Mouse (Mus musculus) c-Kit-positive CD71-negative TER-119-negative erythroid progenitor cells, embryonic 14.5 days (primary cell): ENCODE results near the gene Slfn8.
"Not testable (repeated sequence)": the region's sequence is repeated elsewhere in the genome, so short reads cannot be mapped to it uniquely, and the experiment has no call there.

Experiments
- DNase-seq: peaks from one replicate; pipeline ENCODE4 v3.0.0-alpha.2; 2013; ENCODE audit warnings: low read depth

Gene Slfn8

DNA sequence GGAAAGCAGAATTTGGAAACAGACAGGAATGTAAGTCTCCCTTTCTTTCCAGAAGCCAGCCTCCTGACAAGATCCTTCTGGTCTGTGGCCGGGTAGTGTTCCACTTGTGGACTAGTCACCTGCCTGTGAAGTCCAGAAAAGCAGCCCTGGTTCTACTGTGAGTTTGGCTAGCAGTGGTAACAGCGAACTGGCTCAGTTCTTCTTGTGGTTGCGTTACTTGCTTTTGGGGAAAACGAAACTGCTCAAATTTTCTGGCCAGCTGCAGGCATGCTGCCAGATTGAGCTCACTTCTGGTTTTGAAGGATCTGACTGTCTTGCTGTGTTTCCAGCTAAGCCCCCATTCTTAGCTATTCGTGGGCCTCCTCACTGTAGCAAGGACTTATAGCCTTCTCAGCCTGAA, at the start of gene Slfn8:
Slfn8 (minus strand) TSS at position 190 of the 400 bp plus-strand sequence.
- peak; percentile 37 for DNase-seq

DNA sequence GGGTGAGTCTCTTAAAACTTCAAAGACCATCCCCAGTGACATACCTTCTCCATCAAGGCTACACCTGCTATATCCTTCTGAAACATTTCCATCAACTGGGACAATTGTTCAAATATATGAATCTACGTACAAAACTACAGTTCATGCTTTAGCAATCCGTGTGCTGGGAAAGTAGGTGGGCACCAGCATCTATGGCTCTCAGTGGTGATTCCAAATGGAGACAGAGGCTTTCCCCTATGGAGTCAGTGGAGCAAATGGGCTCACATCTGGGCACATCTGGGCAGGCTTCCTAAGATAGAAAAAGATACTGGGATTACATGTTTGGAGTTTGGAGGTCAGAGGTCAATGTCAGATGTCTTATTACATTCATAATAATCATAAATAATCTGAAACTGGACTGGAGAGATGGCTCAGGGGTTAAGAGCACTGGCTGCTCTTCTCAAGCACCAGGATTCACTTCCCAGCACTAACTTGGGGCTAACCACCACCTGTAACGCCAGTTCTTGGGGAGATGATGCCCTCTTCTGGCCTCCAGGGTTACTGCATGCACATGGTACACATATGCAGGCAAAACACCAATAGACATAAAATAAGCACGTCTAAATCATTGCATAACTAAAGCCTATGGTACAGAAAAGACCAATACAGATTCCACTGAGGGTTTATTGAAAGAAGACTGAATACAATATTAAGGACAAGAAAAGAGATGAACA, 47.5 kb upstream of the Slfn8 start:
- no peak for DNase-seq

DNA sequence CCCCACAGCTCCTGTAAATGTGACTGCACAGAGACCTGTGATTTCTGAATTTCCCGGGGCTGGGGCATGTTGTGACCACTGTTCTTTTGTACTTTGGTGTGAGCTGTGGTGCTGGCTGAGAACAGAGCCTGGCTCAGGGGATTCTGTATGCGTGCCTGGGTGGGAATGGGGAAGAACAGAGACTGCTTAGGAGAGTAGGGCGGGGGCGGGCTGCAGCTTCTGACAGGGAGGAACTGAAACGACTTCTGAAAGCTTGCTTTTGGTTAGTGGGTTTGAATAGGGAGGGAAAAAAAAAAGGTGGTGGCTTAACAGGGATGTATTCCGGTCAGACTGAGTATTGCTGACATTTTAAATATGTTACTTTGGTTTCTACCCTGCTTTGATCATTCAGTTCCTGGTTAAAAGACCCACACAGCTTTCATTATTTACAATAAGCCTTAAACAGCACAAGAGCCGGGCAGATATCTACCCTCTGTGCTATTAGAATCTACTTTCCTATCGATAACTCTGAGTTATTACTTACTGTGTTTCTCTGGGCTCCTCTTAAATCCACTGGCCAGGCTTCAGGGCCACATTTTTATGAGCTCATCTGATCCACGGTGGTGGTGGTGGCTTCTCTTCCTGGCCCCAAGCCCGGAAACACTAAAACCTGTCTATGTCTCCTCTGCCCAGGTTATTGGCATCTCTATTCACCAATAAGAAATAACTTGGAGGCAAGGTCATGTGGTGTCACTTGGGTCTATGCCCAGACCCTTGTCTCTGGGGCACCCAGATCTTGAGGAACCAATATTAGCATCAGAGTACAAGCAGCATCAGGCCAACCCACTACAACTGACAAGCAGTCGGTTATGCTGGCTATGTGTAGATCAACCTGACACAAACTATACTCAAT, 46.3 kb upstream of the Slfn8 start:
- no peak for DNase-seq

DNA sequence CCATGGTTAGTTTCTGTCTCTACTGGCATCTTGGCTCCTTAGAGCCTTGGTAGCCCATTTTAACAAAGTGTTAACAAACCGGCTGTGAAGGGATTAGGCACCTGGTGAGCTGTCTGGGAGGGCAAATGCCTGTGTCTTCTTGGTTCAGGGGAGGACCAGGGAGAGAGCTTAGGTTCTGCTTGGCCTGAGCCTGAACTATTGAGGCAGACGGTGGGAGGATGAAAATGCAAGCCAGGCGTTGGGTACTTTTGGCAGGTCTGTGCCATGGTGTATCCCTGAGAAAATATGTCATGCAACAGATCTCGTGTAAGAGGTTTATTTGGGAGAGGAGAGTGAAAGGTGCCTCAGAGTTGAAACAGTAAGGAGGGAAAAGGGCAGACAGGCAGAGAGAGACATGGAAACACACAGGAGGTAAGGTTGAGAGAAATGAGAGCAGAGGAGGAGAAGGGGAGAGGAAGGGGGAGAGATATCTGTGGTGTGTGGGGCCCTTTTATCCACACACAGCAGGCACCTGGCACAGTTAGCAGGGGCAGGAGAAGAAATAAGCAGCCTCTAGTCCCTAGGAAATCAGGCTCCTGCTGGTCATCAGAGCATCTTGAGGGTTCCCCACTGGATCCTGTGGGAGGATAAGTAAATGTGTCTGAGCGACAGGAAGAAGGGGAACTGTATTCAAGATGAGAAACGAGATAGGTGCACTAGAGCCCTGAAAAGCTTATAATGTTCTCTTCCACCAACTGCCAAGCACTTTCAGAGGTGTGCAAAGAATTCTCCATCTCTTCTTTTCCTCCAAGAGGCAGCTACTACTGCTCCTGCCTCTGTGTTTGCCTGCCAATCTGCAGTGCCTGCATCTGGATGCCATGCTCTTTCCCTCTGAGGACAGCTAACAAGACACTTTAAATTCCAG, 45.1 kb upstream of the Slfn8 start:
- DNase-seq, result no peak

DNA sequence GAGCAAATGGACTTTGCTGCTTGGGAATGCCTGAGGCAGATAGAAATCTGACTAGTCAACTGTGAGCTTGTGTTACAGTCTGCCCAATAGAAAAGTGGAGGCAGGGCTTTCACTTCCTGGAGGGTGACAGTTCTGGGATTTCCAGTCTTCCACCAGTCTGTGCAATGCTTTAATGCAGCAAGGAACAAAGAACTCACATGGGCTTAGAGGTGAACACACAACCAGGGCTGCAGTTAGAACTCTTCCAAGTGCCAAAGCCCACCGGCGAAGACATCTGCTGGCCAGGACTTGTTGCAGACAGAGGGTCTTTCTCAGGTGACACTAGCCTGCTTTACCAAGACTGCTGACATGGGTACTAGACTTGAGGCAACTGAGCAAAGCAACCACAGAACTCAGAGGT, 44.3 kb upstream of the Slfn8 start, which contains the start of gene Slfn2:
Slfn2 (plus strand) TSS at position 167 of the 400 bp plus-strand sequence.
- DNase-seq, result no peak

DNA sequence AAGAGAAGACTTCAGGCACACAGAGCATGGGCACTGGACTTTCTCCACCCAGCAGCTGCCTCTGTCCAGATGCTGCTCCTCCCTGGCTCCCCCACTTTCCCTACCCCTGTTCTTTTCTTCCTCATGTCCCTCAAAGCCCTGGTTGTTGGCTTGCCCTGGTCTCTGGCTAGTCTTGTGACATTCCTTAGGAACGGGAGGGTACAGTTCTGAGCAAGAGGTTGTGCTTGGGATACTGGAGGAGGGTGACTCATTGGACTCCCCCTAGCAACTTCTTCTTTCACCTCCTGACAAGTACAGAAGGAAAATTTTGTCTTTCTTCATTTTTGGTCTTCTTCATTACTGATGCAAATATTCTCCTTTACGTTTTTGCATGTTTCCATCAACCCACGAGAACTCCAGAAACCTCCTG, 43.3 kb upstream of the Slfn8 start:
- DNase-seq, result no peak

DNA sequence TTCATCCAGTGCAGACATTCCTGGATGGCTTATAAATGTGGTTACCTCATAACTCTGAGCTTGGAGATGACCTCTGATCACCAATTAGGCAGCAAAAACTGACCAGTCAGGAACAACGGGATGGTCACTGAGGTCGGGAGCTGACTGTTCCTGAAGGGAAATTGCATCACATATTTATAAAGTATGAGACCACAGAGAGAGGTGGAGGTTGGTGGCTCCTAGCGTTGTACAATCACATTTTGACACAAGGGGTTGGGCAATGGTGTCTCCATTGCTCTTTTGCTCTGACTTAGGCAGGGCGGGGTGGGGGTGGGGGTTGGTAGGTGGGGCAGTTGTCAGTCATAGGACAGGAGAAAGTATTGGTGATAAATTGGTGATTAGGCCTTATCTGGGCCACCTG, 42.5 kb upstream of the Slfn8 start:
- no peak for DNase-seq

DNA sequence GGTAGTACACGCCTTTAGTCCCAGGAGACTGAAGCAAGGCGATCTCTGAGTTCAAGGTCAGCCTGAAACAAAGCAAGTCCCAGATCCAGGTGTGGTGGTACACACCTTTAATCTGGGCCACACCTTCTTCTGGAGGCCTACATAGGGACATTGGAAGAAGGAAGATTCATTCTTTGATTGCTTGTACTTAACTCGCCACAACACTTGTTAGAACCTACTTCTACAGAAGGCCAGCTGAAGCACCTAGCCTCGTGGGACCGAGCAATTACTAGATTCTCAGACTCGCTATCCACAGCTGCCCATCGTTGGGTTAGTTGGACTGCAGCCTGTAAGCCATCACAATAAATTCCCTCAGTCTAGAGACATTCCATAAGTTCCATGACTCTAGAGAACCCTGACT, 41.2 kb upstream of the Slfn8 start:
- DNase-seq, result no peak

DNA sequence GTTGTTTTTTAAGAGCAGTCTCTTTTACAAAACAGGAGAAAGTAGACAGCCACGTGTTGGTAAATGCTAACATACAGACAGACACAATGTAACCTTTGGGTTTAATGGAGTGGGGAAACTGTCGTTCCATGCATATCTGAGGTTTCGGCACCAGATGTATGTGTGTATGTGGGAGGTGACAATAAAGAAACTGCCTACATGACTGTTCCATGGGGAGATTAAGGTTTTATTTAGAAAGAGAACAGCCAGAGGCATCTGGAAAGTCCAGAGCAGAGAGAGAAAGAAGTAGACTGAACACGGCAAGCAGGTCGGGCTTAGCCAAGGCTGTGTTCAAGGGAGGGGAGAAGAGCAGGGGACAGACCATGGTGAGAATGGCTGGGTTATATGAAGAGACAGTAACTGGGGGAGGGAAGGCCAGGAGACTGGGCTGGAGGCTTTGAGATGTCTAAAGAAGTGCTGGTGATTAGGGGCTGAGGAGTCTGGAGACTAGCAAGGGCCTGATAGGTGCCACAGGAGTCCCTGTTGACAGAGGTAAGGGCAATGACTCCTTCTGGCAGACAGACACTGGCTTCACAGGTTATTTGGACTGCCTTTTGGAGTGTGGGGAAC, 39.9 kb upstream of the Slfn8 start:
- DNase-seq, result no peak

DNA sequence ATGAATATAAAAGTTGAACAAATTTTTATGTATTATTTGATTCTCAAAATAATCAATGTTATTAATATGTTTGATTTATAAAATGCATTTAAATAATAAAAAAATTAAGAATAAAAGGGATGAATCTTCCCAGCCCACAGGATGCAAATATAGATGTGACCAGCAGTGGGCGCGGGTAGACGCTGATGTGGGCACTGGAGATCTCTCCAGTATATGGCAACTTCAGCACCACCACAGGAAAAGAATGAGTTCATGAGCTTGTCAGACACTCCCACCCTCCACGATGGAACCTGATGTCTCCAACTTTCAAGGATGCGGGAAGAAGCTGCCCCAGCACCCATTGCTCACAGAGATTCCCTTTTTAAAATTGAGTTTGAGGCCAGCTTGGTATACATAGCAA, 37.3 kb upstream of the Slfn8 start:
- DNase-seq, result no peak

DNA sequence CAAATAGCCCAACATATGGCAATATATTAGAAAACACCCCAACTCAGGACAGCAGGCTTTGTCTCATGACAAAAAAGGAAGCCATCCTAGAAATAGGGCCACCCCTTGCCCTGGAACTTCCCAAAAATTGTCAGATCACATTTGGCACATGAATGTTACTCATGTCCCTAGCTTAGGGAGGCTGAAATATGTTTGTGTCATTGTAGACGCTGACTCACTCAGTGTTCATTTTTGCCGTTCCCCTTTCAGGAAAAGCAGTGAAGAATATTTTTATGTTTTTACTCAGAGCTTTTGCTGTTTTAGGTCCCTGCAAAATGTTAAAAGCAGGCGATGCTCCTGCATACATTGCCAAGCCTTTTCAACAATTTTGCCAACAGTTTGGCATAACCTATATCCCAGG, 25.0 kb upstream of the Slfn8 start:
- DNase-seq, result no peak

DNA sequence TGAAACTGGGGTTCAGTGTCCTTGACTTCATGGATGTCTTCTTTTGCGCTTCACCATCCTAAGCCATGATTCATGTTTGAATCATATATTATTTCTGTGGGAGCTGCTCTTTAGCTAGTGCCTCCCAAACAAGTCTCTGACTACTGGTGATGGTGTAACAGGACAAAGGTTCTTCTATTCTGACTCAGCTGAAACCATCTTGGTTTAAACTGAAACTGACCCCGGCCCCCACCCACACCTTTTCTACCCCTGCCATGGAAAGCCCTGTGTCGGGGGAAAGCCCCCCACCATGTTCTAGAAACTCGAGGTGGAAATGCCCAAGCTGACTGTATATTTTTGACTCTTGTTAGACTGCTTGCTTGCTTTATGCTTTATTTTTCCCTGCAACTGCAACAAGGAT, 23.3 kb upstream of the Slfn8 start:
- no peak for DNase-seq

DNA sequence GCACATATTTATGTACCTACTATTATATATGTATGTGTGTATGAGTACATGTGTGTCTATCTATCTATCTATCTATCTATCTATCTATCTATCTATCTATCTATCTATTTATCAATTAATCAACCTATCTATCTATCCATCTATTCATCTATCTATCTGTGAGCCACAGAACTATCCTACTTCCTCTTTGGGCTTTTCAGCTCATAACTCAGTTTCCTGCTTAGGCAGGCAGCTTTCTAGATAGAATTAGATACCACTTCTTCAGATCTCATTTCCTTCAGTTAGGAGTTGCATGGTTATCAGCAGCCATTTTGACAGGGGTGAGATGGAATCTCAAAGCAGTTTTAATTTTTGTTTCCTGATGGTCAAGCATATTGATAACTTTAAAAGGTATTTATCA, 20.4 kb upstream of the Slfn8 start:
- DNase-seq, result no peak

DNA sequence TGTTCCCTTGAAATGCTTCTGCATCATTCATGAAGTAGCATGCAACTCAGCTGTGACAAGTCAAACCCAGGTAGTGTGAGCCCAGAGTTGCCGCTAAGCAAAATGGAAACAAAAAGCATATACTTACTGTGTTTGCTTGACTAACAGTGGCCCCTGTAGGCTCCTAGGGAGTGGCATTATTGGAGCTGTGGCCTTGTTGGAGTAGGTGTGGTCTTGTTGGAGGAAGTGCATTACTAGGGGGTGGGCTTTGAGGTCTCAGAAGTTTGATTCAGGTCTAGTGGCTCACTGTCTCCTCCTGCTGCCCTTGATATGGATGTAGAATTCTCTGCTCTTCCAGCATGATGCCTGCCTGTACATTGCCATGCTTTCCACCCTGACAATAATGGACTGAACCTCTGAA, 19.7 kb upstream of the Slfn8 start:
- peak; percentile 52 for DNase-seq

DNA sequence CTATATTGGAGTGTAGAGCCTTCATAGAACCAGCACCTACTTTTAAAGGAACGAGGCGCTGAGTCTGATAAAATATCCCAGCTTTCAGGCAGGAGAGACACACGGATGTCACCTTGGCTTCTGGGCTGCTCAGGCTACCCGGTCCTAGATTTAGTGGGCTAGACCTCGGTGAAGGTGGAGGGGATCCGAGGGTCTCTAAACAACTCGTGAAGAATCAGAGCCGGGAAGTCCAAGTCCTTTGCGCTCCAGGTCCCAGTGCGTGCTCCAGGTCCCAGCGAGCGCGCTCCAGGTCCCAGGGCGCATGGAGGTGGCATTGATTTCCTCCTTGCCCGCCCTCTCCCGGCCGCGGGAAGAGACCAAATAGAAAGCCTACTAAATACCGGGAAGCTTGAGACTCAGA, 19.2 kb upstream of the Slfn8 start:
- DNase-seq, result no peak

DNA sequence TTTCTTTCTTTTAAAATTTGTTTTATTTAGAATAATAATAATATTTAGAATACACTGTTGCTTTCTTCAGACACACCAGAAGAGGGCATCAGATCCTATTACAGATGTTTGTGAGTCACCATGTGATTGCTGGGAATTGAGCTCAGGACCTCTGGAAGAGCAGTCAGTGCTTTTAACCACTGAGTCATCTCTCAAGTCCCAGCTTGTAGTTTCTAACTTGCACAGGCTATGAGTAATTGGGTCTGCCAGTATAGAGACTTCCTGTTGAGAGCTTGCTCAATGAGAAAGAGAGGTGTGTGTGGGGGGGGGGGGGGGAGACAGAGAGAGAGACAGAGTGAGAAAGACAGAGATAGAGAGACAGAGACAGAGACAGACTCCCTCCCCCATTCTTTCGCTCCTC, 18.5 kb upstream of the Slfn8 start:
- no peak for DNase-seq

DNA sequence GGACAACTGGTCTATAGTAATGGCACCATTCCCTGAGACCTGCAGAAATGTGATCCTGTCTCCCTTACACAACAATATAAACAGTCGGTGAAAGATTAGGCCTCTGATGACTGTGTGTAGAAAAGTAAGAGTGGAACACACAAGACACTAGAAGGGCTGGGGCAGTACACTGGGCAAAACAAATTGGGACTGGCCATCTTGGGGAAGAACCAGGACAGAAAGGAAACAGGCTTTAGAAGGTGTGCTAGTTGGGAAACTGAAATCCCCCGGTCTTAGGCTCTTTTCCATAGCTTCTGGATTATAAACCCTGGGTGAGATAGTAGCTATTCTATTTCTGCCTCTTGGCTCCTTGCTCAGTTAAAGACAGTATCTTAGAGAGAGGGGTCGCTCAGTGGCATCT, 18.1 kb upstream of the Slfn8 start:
- not testable (repeated sequence) for DNase-seq

DNA sequence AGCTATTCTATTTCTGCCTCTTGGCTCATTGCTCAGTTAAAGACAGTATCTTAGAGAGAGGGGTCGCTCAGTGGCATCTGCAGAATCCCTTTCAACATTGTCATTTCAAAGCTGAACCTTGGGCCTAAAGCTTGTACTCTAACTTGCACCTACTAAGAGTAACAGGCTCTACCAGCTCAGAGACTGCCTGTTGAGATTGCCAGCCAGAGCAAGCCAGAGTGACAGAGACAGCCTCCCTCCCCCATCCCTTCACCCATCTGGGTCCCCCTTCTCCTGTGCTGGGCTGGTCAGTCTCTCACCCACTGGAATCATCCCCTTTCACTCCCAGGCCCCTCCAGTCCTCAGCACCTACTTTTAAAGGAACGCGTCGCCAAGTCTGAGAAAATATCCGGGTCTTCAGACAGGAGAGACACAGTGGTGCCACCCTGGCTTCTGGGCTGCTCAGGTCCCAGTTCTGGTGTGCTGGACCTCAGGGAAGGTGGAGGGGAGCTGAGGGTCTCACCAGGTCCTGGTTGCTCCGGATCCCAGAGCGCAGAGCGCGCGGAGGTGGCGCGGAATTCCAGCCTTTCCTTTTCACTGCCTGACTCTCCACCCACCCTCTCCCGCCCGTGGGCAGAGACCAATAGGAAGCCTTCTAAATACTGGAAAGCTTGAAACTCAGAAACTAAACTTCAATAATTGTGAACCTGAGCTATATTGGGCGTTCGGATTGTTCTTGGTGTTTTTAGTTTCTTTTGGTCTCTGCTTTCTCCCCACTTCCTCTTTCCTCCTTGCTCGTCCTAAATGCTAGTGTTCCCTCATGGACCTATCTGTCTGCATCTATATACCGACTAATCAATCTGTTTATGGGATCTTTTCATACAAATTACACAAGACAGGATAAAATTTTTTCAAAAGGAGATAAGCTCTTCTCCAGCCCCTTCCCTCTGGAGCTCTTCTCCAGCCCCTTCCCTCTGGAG, 770 bp downstream of the Slfn8 start:
- DNase-seq, result not testable (repeated sequence)

DNA sequence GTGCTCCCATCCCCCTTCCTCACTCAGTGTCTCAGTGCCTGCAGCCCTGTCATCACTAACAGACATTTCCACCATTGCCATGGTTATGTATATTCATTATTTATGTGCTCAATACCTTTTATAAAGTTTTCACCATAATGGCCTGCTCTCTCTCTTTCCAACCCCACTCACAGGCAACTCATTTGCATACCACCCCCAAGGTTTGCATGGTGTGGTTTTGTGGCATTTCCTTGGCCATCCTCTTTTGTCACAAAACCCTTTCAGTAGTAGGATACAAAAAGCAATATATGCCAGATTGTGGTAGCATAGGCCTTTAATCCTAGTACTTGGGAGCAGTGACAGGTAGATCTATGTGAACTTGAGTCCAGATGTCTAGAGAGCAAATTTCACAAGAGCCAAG, 4.5 kb downstream of the Slfn8 start:
- no peak for DNase-seq

DNA sequence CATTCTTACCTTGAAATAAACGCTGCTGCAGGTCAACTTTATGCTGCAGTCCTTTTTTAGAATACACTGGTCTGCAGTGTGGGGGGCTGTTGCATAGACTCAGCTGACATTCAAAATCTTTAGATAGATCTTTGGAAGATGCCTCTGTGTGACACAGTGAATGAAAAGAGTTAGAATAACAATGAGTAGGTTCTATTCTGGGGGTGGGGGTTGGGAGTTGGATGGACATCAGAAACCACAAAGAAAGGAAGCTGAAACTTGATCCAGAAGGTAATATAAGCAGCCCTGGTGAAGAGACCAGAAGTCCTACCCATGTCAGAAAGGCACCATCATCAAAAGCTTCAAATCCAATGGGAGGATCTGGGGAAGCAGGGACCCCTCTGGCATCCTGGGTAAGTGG, 7.3 kb downstream of the Slfn8 start:
- DNase-seq, result no peak
